Mouse (Mus musculus) gastrocnemius, postnatal 14 days (tissue): ENCODE results near the gene Hist1h3g. TPM values are rescaled to one million over a fixed set of nuclear protein-coding genes. Genes with fewer than 3 reads are reported as not detected.
"Not testable (repeated sequence)": the region's sequence is repeated elsewhere in the genome, so short reads cannot be mapped to it uniquely, and the experiment has no call there.

Experiments used
- DNase-seq: peaks from one replicate; pipeline ENCODE4 v3.0.0; 2021; ENCODE audit warnings: mixed read lengths
- intact Hi-C: fragments of 180-260 bp; cut with DNase I; formaldehyde crosslinking; loops from one replicate; pipeline ENCODE4 v1.15.1; 2025; ENCODE audit warnings: low total_unique reads
- total RNA-seq, 2 experiments: library from RNA; stranded (reverse); gene quantifications; 2 replicates each; pipeline ENCODE4 v1.2.3; 2021

The Hist1h3g gene
- total RNA-seq, 2 experiments from 2014 or later: 19.9 to 21.2 TPM

- DNase-seq: peak; percentile 91
- intact Hi-C loops: no loop called here
These were observed 4.0 kb upstream of the Hist1h3g start, which contains the start of gene Hist1h4h for GRCm38 (mm10) chr13:23530901-23531875. Hist1h4h (plus strand) TSS chr13:23531050.

- intact Hi-C loops: no loop called here
- DNase-seq: no peak
These were observed 2.8 kb upstream of the Hist1h3g start for GRCm38 (mm10) chr13:23532262-23533075.

GRCm38 (mm10) chr13:23533560-23534367 lies 1.5 kb upstream of the Hist1h3g start, which contains the start of gene Hist1h2af:
Hist1h2af (plus strand) TSS chr13:23533906.
- DNase-seq: peak; percentile 36
- intact Hi-C loops: not testable (repeated sequence)

DNA sequence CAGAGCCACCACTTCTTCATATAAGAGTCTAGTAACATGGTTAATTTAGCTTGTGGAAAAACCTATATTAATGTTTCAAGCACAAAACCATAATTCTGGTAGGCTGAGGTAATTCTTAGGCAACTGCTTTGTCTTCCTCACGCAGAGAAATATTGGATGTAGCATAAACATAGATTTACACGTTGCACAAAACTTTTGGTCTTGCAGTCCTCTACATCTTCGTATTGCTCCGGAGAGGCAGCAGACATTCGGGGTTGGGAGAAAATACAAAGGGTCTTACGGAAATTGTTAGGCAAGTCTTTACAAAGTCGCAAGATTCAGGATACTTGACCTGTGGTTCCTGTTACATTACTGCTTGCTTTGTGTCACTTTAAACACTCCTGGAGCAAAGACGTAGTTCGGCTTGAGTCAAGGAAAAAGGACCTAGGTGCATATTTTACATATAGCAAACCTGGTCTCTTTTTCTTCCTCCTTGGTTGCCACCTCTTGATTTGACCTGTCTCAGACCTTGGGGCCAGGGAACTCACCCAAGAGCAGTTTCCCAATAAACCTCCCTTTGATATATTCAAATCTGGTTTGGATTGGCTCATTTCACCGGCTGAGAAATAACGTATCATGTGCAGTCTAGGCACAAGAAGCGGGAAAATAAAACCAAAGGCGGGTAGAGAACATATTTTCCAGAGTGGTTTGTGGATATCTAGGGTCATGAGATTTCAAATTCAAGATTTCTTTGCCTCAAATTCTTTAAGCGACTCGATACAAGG lies 672 bp upstream of the Hist1h3g start:
- no peak for DNase-seq
- intact Hi-C loops: no loop called here

DNA sequence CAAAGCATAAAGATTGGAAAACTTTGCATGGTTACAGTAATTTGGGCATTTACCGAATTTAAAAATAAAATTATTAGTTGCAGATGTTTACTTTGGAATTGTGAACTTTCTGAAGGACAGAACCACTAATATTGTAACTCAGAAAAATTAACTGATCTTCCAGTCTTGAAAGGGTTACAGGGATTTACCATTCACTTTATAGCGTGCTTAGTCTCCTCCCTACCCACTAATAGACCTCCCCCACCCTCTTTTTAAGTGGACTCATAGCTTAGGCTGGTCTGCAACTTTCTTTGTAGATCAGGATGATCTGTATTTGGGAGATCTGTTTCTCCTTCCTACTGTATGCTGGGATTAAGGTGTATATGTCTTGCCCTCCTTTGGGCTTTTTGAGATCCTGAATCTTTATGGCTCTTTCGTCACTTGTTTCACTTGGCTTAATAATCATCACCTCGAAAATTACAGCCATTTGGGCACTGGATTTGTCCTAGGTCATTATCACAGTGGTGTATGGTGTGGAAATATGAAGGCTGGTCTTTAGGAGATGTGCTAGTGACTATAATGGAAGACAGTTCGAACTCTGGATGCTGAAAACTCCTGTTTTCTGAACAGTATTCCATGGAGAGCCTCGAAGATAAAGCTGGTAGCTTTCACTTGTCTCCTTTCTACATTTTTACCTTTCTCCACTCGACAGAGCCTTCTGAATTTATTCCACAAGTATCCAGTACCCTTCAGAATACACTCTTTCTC lies 1.0 kb downstream of the Hist1h3g start:
- intact Hi-C loops: no loop called here
- DNase-seq: no peak

DNA sequence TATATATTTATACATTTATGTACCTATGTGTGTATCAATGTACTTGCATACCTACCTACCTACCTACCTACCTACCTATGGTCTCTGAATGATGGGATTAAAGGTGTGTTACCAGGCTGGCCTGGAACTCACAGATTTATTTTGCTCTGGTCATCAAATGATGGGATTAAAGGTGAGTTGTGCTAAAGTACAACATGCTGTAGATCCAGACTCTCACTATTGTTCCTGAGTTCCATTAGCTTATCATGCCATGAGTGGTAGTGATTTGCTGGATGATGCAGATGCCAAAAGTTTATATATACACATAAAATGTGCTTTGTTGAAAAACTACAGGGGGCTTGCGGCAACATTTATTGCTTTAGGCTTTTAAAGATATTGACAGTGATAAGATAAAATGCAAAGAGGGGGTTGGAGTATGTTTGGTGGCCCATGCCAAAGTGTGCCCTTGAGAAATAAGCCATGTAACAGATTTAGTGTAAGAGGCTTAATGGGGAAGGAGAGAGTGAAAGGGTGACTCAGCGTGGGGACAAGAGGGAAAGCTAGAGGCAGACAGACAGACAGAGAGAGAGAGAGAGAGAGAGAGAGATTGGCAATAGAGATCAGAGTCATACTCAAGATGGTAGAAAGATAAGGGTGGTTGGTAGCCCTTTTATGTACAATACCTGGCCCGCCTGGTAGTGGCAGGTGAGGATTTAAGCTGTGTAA lies 1.9 kb downstream of the Hist1h3g start:
- intact Hi-C loops: no loop called here

GRCm38 (mm10) chr13:23538249-23538648 lies 3.0 kb downstream of the Hist1h3g start:
- intact Hi-C loops: no loop called here

More for the DNA sequence above, 1.9 kb downstream of the Hist1h3g start:
- DNase-seq: no peak

GRCm38 (mm10) chr13:23539821-23540220 lies 4.6 kb downstream of the Hist1h3g start:
- DNase-seq, intact Hi-C loops: not testable (repeated sequence)

More at GRCm38 (mm10) chr13:23538249-23538648, 3.0 kb downstream of the Hist1h3g start:
- no peak for DNase-seq

DNA sequence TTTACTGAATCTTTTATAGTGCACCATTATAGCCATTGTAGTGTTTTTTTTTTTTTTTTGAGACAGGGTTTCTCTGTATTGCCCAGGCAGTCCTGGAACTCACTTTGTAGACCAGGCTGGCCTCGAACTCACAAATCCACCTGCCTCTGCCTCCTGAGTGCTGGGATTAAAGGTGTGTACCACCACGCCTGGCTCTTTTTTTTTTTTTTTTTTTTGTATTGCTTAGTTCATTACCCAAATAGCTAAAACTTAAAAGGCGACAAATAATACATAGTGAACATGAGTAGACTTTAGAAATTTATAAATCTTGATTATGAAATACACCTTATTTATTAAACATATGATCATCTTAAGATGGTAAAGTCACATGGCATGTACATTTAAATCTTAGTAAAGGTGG lies 6.3 kb downstream of the Hist1h3g start:
- intact Hi-C loops: no loop called here
- no peak for DNase-seq

- intact Hi-C loops, DNase-seq: not testable (repeated sequence)
These were observed 7.2 kb downstream of the Hist1h3g start for GRCm38 (mm10) chr13:23542225-23542980.

DNA sequence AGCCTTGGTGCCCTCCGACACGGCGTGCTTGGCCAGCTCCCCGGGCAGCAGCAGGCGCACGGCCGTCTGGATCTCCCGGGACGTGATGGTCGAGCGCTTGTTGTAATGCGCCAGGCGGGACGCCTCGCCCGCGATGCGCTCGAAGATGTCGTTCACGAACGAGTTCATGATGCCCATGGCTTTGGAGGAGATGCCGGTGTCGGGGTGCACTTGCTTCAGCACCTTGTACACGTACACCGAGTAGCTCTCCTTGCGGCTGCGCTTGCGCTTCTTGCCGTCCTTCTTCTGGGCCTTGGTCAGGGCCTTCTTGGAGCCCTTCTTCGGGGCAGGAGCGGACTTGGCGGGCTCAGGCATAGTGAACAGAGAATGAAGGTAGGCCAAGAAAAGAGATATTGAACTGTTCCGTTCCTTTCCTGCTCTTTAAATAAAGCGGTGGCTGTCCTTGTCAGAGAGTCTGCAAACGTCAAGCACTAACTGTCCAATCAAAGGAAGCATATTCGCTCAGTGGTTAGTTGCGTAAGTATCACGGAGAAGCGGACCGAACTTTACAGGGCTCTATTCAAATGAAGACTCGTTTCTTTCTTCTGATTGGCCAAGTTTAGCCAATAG lies 7.9 kb downstream of the Hist1h3g start, which contains the start of gene Hist1h2bh:
TSS of gene Hist1h2bh (minus strand) at position 394 of the 609 bp plus-strand sequence.
- DNase-seq: peak; percentile 24
- intact Hi-C loops: not testable (repeated sequence)

DNA sequence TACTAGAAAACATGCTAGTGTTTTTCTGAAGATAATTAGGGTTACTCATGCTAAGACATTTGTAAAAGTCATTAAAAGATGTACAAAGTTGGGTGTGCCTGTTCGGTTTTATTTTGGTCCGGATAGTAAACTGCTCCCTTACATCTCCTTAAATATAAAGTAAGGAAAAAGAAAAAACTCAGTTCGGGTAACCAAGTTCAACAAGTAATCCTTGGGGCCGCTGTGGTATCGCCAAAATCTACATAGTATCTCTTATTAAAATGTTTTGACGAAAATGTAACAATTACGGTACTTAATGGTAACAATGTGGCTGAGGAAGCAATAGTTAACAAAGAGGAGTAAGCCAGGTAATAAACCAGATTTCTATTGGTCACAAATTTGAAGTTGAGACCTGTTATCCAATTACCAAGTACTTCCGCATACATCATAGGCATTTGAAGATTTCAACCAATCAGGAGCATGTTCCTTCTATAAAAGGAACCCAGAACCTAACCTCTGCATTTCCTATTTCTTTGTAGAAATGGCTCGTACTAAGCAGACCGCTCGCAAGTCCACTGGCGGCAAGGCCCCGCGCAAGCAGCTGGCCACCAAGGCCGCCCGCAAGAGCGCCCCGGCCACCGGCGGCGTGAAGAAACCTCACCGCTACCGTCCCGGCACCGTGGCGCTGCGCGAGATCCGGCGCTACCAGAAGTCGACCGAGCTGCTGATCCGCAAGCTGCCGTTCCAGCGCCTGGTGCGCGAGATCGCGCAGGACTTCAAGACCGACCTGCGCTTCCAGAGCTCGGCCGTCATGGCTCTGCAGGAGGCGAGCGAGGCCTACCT lies 9.0 kb downstream of the Hist1h3g start, which contains the start of gene Hist1h3f:
TSS of gene Hist1h3f (plus strand) at position 88 of the 822 bp plus-strand sequence.
- intact Hi-C loops: no loop called here

GRCm38 (mm10) chr13:23544787-23545120 lies 9.5 kb downstream of the Hist1h3g start:
- intact Hi-C loops, DNase-seq: not testable (repeated sequence)

More for the DNA sequence above, 9.0 kb downstream of the Hist1h3g start, which contains the start of gene Hist1h3f:
- DNase-seq: peak; percentile 26

DNA sequence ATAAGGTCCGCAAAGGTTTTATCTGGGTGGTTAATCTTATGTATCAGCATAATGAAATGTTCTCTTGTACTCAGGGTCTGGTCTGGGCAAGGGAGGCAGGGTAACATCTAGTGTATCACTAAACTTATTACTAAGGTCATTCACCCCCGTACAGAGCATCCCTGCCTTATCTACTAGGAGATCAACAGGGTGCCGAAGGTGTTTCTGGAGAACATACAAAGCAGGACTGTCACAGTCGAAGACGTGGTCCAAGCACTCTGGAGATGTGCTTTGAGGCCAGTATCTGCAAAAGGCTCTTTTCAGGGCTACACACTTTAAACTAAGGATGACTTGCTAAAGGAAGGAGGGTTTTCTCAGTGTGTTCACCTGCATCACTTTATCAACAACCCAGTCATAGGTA lies 11.5 kb downstream of the Hist1h3g start:
- intact Hi-C loops: no loop called here
- no peak for DNase-seq

- intact Hi-C loops: no loop called here
- DNase-seq: no peak
These were observed 15.5 kb downstream of the Hist1h3g start for GRCm38 (mm10) chr13:23550761-23551145.
